Mouse (Mus musculus) myocyte (in vitro differentiated cells): ENCODE data around the gene Kcnip1. TPM values are rescaled to one million over a fixed set of nuclear protein-coding genes. Genes with fewer than 3 reads are reported as not detected.

Experiments
- H3K27me3 ChIP-seq: one replicate; pipeline ENCODE4 v1.6.1; 2011; ENCODE audit not compliant: control insufficient read depth, insufficient read depth, insufficient read length
- H3K36me3 ChIP-seq: one replicate; pipeline ENCODE4 v1.6.1; 2011; ENCODE audit not compliant: control insufficient read depth, insufficient read depth
- H3K4me2 ChIP-seq: one replicate; pipeline ENCODE4 v1.6.1; 2011; ENCODE audit warnings: low read depth, control low read depth
- H3K4me3 ChIP-seq: one replicate; pipeline ENCODE4 v1.5.1; 2011; ENCODE audit warnings: mild to moderate bottlenecking, control low read depth, moderate library complexity
- H3K79me2 ChIP-seq: one replicate; pipeline ENCODE4 v1.6.1; 2011; ENCODE audit not compliant: control insufficient read depth, insufficient read depth
- H3ac ChIP-seq: one replicate; pipeline ENCODE4 v1.6.1; 2011; ENCODE audit not compliant: control insufficient read depth, insufficient read length
- CEBPB ChIP-seq: IDR thresholded peaks from 2 replicates; pipeline ENCODE4 v1.6.1; 2011; ENCODE audit warnings: mild to moderate bottlenecking, moderate library complexity; ENCODE audit not compliant: poor library complexity, insufficient read depth, severe bottlenecking
- E2F4 ChIP-seq: IDR thresholded peaks from one replicate; pipeline ENCODE4 v1.6.1; 2011; ENCODE audit warnings: mild to moderate bottlenecking, control low read depth, moderate library complexity; ENCODE audit not compliant: insufficient read depth
- MAX ChIP-seq: IDR thresholded peaks from one replicate; pipeline ENCODE4 v1.6.1; 2011; ENCODE audit warnings: low read depth, mild to moderate bottlenecking, control low read depth
- MYOD1 ChIP-seq, 3 experiments: IDR thresholded peaks; one replicate each; pipeline ENCODE4 v1.6.1; 2011; ENCODE audit warnings: control low read depth in 2 of 3, low read depth in 2 of 3, mild to moderate bottlenecking in 2 of 3, moderate library complexity in 1 of 3; ENCODE audit not compliant: insufficient read length in 2 of 3, control insufficient read depth in 1 of 3
- MYOG ChIP-seq, 3 experiments: IDR thresholded peaks; one replicate each; pipeline ENCODE4 v1.6.1; 2011; ENCODE audit warnings: control low read depth in 2 of 3, low read depth in 2 of 3, mild to moderate bottlenecking in 2 of 3; ENCODE audit not compliant: insufficient read length in 2 of 3, control insufficient read depth in 1 of 3, insufficient read depth in 1 of 3
- POLR2A ChIP-seq: IDR thresholded peaks from one replicate; pipeline ENCODE4 v1.6.1; 2011; ENCODE audit warnings: low read depth, mild to moderate bottlenecking, control low read depth, moderate library complexity; ENCODE audit not compliant: insufficient read length
- POLR2AphosphoS2 ChIP-seq: IDR thresholded peaks from one replicate; pipeline ENCODE4 v1.6.1; 2011; ENCODE audit warnings: low read depth, control low read depth; ENCODE audit not compliant: insufficient read length
- REST ChIP-seq: IDR thresholded peaks from one replicate; pipeline ENCODE4 v1.6.1; 2011; ENCODE audit warnings: mild to moderate bottlenecking, control low read depth, moderate library complexity; ENCODE audit not compliant: insufficient read depth, insufficient read length
- SRF ChIP-seq: IDR thresholded peaks from one replicate; pipeline ENCODE4 v1.6.1; 2011; ENCODE audit warnings: low read depth; ENCODE audit not compliant: control insufficient read depth, insufficient read length
- TCF12 ChIP-seq: IDR thresholded peaks from one replicate; pipeline ENCODE4 v1.6.1; 2011; ENCODE audit warnings: mild to moderate bottlenecking, control low read depth; ENCODE audit not compliant: poor library complexity, insufficient read depth, severe bottlenecking
- TCF3 ChIP-seq: IDR thresholded peaks from one replicate; pipeline ENCODE4 v1.6.1; 2011; ENCODE audit warnings: low read depth, control low read depth; ENCODE audit not compliant: insufficient read length
- USF1 ChIP-seq: IDR thresholded peaks from one replicate; pipeline ENCODE4 v1.6.1; 2011; ENCODE audit warnings: low read depth, mild to moderate bottlenecking, control low read depth, moderate library complexity
- polyA plus RNA-seq: library from polyadenylated mRNA; unstranded; fragments of >200 nt; fragmentation: generic; extraction: Trizol; gene quantifications from one replicate; pipeline ENCODE4 v1.2.1, GENCODE M21; 2012; ENCODE audit warnings: missing spikeins

The Kcnip1 gene
- polyA plus RNA-seq, 1 experiment: not detected

- no peak overlapping the region for H3ac ChIP-seq
These were observed 189.9 kb downstream of the Kcnip1 start for GRCm38 (mm10) chr11:33803093-33803492.

GRCm38 (mm10) chr11:33800436-33801088 is 192.4 kb downstream of the Kcnip1 start:
- no peak overlapping the region for H3K4me3 ChIP-seq
- no peaks in the 10 kb centered on the region for H3K79me2 ChIP-seq
- TF ChIP-seq CEBPB (0 out of 2 replicates have a peak, but pooled peaks have one; percentile 46), POLR2AphosphoS2 (no peak)
- H3K36me3 ChIP-seq: no peaks in the 10 kb centered on the region
- H3ac ChIP-seq: no peak overlapping the region
- H3K4me2 ChIP-seq: no peak overlapping the region
- no peaks in the 10 kb centered on the region for H3K27me3 ChIP-seq

More at GRCm38 (mm10) chr11:33803093-33803492, 189.9 kb downstream of the Kcnip1 start:
- H3K36me3 ChIP-seq: no peaks in the 10 kb centered on the region
- no peak overlapping the region for H3K4me3 ChIP-seq
- no peak for TF ChIP-seq CEBPB
- no peak for TF ChIP-seq E2F4
- no peak for TF ChIP-seq POLR2A
- TF ChIP-seq MYOG (IDR thresholded peaks at IDR 0.05; ENCODE audit: control insufficient read depth in 1 of 3, insufficient read depth in 1 of 3, insufficient read length in 2 of 3, low read depth in 2 of 3): no peak
- no peak for TF ChIP-seq TCF3
- no peak for TF ChIP-seq POLR2AphosphoS2
- no peak for TF ChIP-seq TCF12
- no peaks in the 10 kb centered on the region for H3K27me3 ChIP-seq
- H3K79me2 ChIP-seq: no peaks in the 10 kb centered on the region
- no peak overlapping the region for H3K4me2 ChIP-seq

GRCm38 (mm10) chr11:33799933-33800332 is 193.0 kb downstream of the Kcnip1 start:
- no peak overlapping the region for H3K4me2 ChIP-seq
- H3K36me3 ChIP-seq: no peaks in the 10 kb centered on the region
- no peak overlapping the region for H3K4me3 ChIP-seq
- no peaks in the 10 kb centered on the region for H3K27me3 ChIP-seq
- no peaks in the 10 kb centered on the region for H3K79me2 ChIP-seq
- no peak overlapping the region for H3ac ChIP-seq
- TF ChIP-seq MYOG (IDR thresholded peaks at IDR 0.05; ENCODE audit: control insufficient read depth in 1 of 3, insufficient read depth in 1 of 3, insufficient read length in 2 of 3, low read depth in 2 of 3) (no peak), USF1 (no peak), TCF12 (no peak), SRF (no peak)

- no peak overlapping the region for H3K4me3 ChIP-seq
- no peak overlapping the region for H3ac ChIP-seq
- no peaks in the 10 kb centered on the region for H3K79me2 ChIP-seq
- H3K27me3 ChIP-seq: no peaks in the 10 kb centered on the region
- no peaks in the 10 kb centered on the region for H3K36me3 ChIP-seq
- H3K4me2 ChIP-seq: no peak overlapping the region
- no peak for TF ChIP-seq MYOG (IDR thresholded peaks at IDR 0.05; ENCODE audit: control insufficient read depth in 1 of 3, insufficient read depth in 1 of 3, insufficient read length in 2 of 3, low read depth in 2 of 3)
- TF ChIP-seq USF1: no peak
- no peak for TF ChIP-seq REST
- no peak for TF ChIP-seq MAX
- TF ChIP-seq SRF: no peak
- TF ChIP-seq TCF12: no peak
These were observed 194.8 kb downstream of the Kcnip1 start for GRCm38 (mm10) chr11:33798094-33798648.

- Histone ChIP-seq H3ac (no peak overlapping the region), H3K79me2 (no peaks in the 10 kb centered on the region), H3K36me3 (no peaks in the 10 kb centered on the region), H3K4me3 (no peak overlapping the region), H3K4me2 (no peak overlapping the region), H3K27me3 (no peaks in the 10 kb centered on the region)
- no peak for TF ChIP-seq POLR2AphosphoS2
- TF ChIP-seq MAX: no peak
- peak; percentile 72 for TF ChIP-seq REST
- TF ChIP-seq TCF12: no peak
- TF ChIP-seq CEBPB: no peak
- no peak for TF ChIP-seq SRF
- no peak for TF ChIP-seq MYOD1 (IDR thresholded peaks at IDR 0.05; ENCODE audit: control insufficient read depth in 1 of 3, insufficient read length in 2 of 3, low read depth in 2 of 3)
- no peak for TF ChIP-seq E2F4
- TF ChIP-seq TCF3: no peak
These were observed 205.6 kb downstream of the Kcnip1 start for GRCm38 (mm10) chr11:33787362-33787761.
